Mouse (Mus musculus) forebrain, embryonic 15.5 days (tissue): ENCODE results near the gene Amph. TPM values are rescaled to one million over a fixed set of nuclear protein-coding genes. Genes with fewer than 3 reads are reported as not detected.
"Not testable (repeated sequence)": the region's sequence is repeated elsewhere in the genome, so short reads cannot be mapped to it uniquely, and the experiment has no call there.

ENCODE experiments used
- ATAC-seq: fragments of 200-750 bp; cut with Nextera tagmentation; replicated peaks from 2 replicates; pipeline ENCODE4 v1.8.0; 2017; ENCODE audit warnings: mild to moderate bottlenecking, moderate TSS enrichment, moderate library complexity
- H3K27ac ChIP-seq: fragments of 300-500 bp; sonication (generic); replicated peaks from 2 replicates; pipeline ENCODE4 v1.5.1; 2015; ENCODE audit warnings: mild to moderate bottlenecking, inconsistent platforms
- H3K27me3 ChIP-seq: fragments of 300-500 bp; sonication (generic); 2 replicates; pipeline ENCODE4 v1.6.1; 2015; ENCODE audit warnings: inconsistent platforms
- H3K36me3 ChIP-seq: fragments of 300-500 bp; sonication (generic); 2 replicates; pipeline ENCODE4 v1.6.1; 2015; ENCODE audit warnings: mild to moderate bottlenecking, inconsistent platforms
- H3K4me1 ChIP-seq: fragments of 300-500 bp; sonication (generic); 2 replicates; pipeline ENCODE4 v1.6.1; 2015; ENCODE audit warnings: inconsistent platforms
- H3K4me2 ChIP-seq: fragments of 300-500 bp; sonication (generic); replicated peaks from 2 replicates; pipeline ENCODE4 v1.6.1; 2015; ENCODE audit warnings: mild to moderate bottlenecking, inconsistent platforms
- H3K4me3 ChIP-seq: fragments of 300-500 bp; sonication (generic); 2 replicates; pipeline ENCODE4 v1.5.1; 2015; ENCODE audit warnings: mild to moderate bottlenecking, inconsistent platforms
- H3K9ac ChIP-seq: fragments of 300-500 bp; sonication (generic); replicated peaks from 2 replicates; pipeline ENCODE4 v1.6.1; 2015; ENCODE audit warnings: mild to moderate bottlenecking, inconsistent platforms
- H3K9me3 ChIP-seq: fragments of 300-500 bp; sonication (generic); 2 replicates; pipeline ENCODE4 v1.6.1; 2016; ENCODE audit warnings: inconsistent platforms
- WGBS: fragments of 180-500 bp; shearing (Covaris S2); methylation state at CpG from one replicate; pipeline ENCODE4 v1.1.7; 2015; ENCODE audit warnings: mixed read lengths; 5-methylcytosine and 5-hydroxymethylcytosine counted together
- polyA plus RNA-seq: library from polyadenylated mRNA; unstranded; fragments of >200 nt; fragmentation: Nextera tagmentation; extraction: Ambion mirVana; gene quantifications from 2 replicates; pipeline ENCODE4 v1.2.1, GENCODE M21; 2015

Amph gene
- polyA plus RNA-seq, 1 experiment from 2014 or later: 38.2 TPM

DNA sequence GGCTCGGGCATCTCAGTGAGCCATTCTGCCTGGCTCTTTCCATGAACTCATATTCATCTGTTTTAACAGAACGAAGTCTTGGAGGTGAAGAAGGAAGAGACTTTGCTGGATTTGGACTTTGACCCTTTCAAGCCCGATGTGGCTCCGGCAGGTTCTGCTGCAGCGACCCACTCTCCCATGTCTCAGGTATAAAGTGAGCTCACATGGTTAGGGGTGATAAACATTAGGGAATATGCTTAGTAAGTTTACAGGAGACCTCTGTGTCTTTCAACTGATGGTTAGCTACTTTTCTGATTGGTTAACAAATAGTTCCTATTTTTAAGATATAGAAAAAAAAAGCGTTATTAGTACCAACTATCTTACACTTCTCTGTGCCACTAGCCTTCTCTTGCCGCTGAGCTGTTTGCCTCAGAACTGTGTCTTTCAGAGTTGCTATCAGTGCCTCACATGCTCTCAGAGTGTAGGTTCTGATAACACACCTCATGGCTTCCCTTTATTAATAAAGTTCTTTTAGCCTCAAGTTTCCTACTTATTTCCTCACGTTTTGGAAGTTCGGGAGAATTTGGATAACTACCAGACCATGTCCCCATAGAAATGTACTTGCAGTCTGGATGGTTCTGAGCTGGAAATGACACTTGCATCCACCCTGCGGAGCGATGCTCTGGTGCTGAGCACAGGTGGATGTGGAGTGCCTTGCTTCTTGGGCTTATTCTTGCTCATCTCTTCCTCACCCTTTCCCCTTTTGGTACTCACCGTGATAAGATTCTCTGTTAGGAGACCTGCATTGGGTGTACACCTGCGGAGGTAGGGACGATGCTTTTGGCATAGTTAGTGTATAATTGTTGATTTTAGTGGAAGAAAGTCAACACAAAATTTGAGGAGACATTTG is 165.3 kb downstream of the Amph start:
- 93% methylated on average over 14 of the region's 14 CpGs for WGBS
- Histone ChIP-seq H3K4me1 (no peaks in the 10 kb centered on the region), H3K27ac (no peak overlapping the region), H3K9me3 (no peaks in the 10 kb centered on the region), H3K9ac (no peak overlapping the region), H3K4me3 (no peak overlapping the region), H3K4me2 (no peak overlapping the region), H3K27me3 (no peaks in the 10 kb centered on the region), H3K36me3 (no peaks in the 10 kb centered on the region)
- no peak for ATAC-seq

DNA sequence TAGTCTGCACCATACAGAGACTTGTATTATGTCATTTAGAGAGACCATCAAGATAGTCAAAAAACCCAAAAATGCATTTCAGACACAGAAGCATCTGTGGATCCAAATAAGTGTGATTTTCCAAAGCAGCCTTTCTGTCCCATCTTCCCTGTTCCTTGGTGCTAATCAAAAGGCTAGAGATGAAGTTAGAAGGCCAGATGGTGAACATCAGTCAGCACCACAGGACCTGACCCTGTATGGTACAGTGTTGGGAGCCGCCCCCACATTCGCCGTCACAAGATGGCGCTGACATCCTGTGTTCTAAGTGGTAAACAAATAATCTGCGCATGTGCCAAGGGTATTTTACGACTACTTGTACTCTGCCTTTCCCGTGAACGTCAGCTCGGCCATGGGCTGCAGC is 166.8 kb downstream of the Amph start:
- not testable (repeated sequence) for H3K27ac ChIP-seq, H3K4me3 ChIP-seq, H3K4me1 ChIP-seq, H3K9ac ChIP-seq, H3K36me3 ChIP-seq, ATAC-seq, H3K4me2 ChIP-seq, H3K9me3 ChIP-seq, H3K27me3 ChIP-seq
- WGBS: 98% methylated on average over 7 of the region's 9 CpGs

DNA sequence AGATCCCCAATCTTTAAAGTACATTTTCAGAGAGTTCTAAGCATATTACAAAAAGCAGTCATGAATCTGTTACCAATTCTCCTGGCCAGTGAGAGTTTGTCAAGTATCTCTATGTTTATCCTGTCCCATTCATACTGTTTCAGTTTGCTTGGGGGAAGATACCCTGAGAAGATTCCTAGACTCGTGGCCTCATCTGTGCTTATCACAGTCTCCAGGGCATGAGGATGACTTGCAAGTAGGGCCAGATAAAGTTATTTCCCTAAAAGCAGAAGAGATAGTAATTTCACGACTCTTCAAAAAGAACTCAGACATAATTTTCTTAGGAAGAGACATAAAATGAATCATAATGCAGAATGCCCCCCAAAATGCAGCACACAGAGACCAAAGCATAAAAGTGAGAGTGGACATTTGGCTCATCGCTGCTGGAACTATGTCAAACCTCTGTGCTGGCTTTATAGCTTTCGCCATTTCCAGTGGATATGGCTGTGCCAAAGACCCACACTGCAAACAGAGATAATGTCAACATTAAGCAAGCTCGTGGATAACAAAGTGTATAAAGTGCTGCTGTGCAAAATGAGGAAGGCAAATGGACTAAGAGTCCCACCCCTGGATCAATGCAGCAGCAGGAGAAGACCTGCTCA is 179.0 kb downstream of the Amph start:
- Histone ChIP-seq H3K27ac (no peak overlapping the region), H3K27me3 (no peaks in the 10 kb centered on the region), H3K4me1 (no peaks in the 10 kb centered on the region), H3K4me3 (no peak overlapping the region), H3K9me3 (no peaks in the 10 kb centered on the region), H3K9ac (no peak overlapping the region), H3K36me3 (no peaks in the 10 kb centered on the region), H3K4me2 (no peak overlapping the region)
- WGBS: 83% methylated on average over 5 of the region's 5 CpGs
- ATAC-seq: no peak

DNA sequence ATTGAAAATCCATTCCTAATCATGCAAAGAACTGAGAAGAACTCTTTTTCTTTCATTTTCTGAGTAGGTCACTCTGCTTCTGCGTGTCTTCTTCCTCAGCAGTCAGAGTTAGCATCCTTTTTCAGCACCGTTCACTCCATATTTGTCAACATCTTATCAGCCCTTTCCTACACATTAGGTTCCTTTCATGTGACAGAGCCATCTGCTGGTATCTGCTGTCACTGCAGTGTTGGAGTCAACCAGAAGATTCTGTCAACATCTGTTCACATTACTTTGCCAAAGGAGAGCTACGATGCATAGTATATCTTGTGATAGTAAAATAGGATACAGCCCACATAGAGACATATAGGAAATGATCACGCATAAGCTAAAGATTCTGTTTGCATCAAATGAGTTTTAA is 185.8 kb downstream of the Amph start:
- ATAC-seq: peak; percentile 79
- H3K27ac ChIP-seq: no peak overlapping the region
- H3K9me3 ChIP-seq: no peaks in the 10 kb centered on the region
- no peaks in the 10 kb centered on the region for H3K4me1 ChIP-seq
- no peaks in the 10 kb centered on the region for H3K36me3 ChIP-seq
- no peaks in the 10 kb centered on the region for H3K27me3 ChIP-seq
- no peak overlapping the region for H3K4me3 ChIP-seq
- no peak overlapping the region for H3K4me2 ChIP-seq
- H3K9ac ChIP-seq: no peak overlapping the region
- WGBS: 38% methylated on average over 4 of the region's 4 CpGs

DNA sequence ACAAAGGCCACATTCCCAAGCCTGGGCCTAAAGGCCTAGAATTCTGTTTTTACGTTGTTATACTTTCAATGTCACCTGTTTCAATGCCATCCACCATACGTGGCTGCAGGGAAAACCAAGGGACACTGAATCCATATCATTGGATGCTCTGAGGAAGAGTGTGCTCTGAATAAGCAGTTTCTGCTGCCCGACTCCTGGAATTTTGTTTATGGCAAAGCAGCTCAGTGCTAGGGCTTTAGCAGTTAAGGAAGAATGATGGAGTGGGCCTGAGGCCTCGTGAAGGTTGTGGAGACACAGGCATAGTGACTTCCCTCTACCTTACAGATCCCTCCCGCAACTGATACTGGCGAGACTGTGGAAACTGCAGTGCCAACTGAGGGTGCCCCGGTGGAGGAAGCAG is 189.2 kb downstream of the Amph start:
- no peaks in the 10 kb centered on the region for H3K9me3 ChIP-seq
- no peak overlapping the region for H3K4me2 ChIP-seq
- no peak overlapping the region for H3K27ac ChIP-seq
- 82% methylated on average over 7 of the region's 7 CpGs for WGBS
- no peak overlapping the region for H3K4me3 ChIP-seq
- no peak for ATAC-seq
- no peaks in the 10 kb centered on the region for H3K36me3 ChIP-seq
- no peaks in the 10 kb centered on the region for H3K4me1 ChIP-seq
- no peak overlapping the region for H3K9ac ChIP-seq
- H3K27me3 ChIP-seq: no peaks in the 10 kb centered on the region

DNA sequence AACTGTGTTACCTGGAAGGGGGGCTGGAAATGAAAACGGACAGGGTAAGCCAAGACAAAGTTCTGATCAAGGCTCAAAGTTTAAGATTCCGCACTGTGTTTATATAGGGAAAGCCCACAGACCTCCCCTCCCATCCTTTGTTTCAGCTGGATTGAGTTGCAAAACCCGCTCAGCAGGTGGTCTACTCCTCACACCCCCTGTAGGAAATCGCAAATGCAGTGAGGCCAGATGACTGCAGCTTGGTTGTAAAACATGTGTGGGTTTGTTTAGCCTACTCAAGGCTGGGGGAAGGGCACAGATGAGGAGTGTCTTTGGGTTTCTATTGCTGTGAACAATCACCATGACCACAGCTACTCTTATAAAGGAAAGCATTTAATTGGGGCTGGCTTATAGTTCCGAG is 189.9 kb downstream of the Amph start:
- WGBS: 28% methylated on average over 5 of the region's 5 CpGs
- H3K4me2 ChIP-seq: no peak overlapping the region
- no peaks in the 10 kb centered on the region for H3K9me3 ChIP-seq
- H3K27ac ChIP-seq: no peak overlapping the region
- H3K9ac ChIP-seq: no peak overlapping the region
- H3K27me3 ChIP-seq: no peaks in the 10 kb centered on the region
- no peaks in the 10 kb centered on the region for H3K36me3 ChIP-seq
- no peak overlapping the region for H3K4me3 ChIP-seq
- no peak for ATAC-seq
- H3K4me1 ChIP-seq: no peaks in the 10 kb centered on the region

DNA sequence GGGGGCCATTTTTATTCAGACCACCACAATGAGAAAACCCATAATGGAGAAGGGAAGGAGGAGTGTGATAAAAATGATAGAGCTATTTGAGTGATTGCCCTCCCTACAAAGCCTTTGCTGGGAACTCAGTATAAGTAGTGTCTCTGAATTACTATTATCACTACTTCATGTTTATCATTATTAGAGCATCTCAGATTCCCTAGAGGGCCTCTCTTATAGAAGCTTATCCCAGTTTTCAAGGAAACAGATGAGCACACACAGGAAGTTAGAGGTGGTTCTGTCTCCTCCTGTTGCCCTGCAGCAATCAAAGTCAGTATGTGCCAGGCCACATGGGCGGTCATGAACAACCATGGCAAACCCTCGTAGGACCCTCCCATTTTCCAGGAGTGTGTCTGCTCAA is 190.5 kb downstream of the Amph start:
- no peak overlapping the region for H3K4me2 ChIP-seq
- no peak overlapping the region for H3K4me3 ChIP-seq
- no peak for ATAC-seq
- H3K4me1 ChIP-seq: no peaks in the 10 kb centered on the region
- H3K27ac ChIP-seq: no peak overlapping the region
- H3K9ac ChIP-seq: no peak overlapping the region
- no peaks in the 10 kb centered on the region for H3K36me3 ChIP-seq
- H3K9me3 ChIP-seq: no peaks in the 10 kb centered on the region
- H3K27me3 ChIP-seq: no peaks in the 10 kb centered on the region
- 96% methylated on average over 2 of the region's 2 CpGs for whole genome bisulfite sequencing

DNA sequence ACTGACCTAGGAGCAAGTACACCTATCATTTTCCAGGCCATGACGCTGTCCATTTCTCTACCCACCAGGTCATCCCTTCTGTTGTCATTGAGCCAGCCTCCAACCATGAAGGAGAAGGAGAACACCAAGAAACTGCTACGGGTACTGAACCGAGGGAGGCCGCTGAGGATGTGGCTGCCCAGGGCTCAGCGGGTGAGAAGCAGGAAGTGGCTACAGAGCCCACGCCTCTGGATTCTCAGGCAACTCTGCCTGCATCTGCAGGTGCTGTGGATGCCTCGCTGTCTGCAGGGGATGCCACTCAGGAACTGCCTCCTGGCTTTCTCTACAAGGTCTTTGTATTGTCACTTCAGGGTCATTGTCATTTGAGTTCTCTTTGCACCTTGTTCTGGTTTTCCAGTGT is 191.1 kb downstream of the Amph start:
- Histone ChIP-seq H3K27ac (no peak overlapping the region), H3K4me1 (no peaks in the 10 kb centered on the region), H3K9ac (no peak overlapping the region), H3K36me3 (no peaks in the 10 kb centered on the region), H3K4me2 (no peak overlapping the region), H3K4me3 (no peak overlapping the region), H3K27me3 (no peaks in the 10 kb centered on the region), H3K9me3 (no peaks in the 10 kb centered on the region)
- no peak for ATAC-seq
- WGBS: 94% methylated on average over 7 of the region's 7 CpGs

DNA sequence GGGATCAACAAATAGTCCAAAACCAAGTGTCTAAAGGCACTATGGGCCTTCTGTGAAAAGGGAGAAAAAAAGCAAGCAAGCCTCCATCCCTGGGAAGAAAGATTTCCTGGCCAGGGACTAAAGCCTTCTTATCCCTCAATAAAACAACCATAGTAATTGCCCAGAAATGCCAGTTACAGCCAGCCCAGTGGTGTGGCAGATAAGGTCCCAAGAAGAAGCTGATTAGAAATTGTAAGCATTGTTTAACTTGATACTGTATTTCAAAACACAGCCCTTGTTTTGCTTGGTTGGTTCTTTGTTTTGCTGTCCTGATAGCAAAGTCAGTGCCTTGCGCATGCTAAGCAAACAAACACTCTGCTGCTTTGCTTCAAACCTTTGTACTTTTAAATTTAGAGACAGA is 191.8 kb downstream of the Amph start:
- WGBS: 85% methylated on average over 1 of the region's 1 CpGs
- H3K4me2 ChIP-seq: no peak overlapping the region

DNA sequence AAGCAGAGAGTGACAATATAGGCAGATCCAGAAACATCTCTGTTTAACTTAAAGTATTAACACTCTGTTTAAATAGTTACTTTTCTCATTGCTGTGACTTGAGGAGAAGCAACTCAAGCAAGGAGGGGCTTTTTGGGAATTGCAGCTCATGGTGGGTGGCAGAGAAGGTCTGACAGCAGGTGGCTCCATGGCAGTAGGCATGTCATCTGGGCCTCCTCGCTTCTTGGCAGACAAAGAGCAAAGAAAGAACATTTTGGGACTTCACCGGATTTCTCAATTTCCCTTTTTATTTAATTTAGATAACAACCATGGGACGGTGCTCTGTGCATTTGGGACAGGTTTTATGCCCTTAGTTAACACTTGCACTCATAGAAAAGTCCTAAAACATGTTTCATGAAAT is 195.8 kb downstream of the Amph start:
- Histone ChIP-seq H3K4me2 (no peak overlapping the region), H3K9me3 (no peaks in the 10 kb centered on the region), H3K4me1 (no peaks in the 10 kb centered on the region), H3K4me3 (no peak overlapping the region), H3K9ac (no peak overlapping the region), H3K27me3 (no peaks in the 10 kb centered on the region), H3K27ac (no peak overlapping the region), H3K36me3 (no peaks in the 10 kb centered on the region)
- no peak for ATAC-seq
- 81% methylated on average over 3 of the region's 3 CpGs for WGBS

More for the DNA sequence above, 191.8 kb downstream of the Amph start:
- ATAC-seq: no peak
- Histone ChIP-seq H3K4me3 (no peak overlapping the region), H3K27ac (no peak overlapping the region), H3K9ac (no peak overlapping the region), H3K9me3 (no peaks in the 10 kb centered on the region), H3K27me3 (no peaks in the 10 kb centered on the region), H3K4me1 (no peaks in the 10 kb centered on the region), H3K36me3 (no peaks in the 10 kb centered on the region)

DNA sequence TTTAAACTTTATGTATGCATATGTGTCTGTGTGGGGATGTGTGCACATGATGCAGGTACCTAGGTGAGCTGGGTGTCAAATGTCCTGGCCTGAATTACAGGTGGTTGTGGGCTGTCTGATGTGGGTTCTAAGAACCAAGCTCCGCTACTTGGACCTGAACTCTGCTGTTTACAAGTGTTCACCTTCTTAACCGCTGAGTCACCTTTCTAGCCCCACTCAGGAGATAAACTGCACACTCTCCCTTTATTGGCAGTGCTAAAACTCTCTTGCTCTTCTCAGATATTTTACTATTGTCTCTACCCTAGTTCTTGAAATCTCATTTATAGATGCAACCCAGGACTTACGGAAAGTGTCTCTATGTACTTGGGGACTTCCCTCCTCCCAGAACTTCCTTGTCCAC is 199.5 kb downstream of the Amph start:
- no peak overlapping the region for H3K27ac ChIP-seq
- no peaks in the 10 kb centered on the region for H3K4me1 ChIP-seq
- H3K4me3 ChIP-seq: no peak overlapping the region
- H3K9me3 ChIP-seq: no peaks in the 10 kb centered on the region
- 0 out of 2 replicates have a peak, but pooled peaks cover 8% of the 10 kb centered on the region for H3K36me3 ChIP-seq
- no peak overlapping the region for H3K9ac ChIP-seq
- WGBS: 97% methylated on average over 3 of the region's 3 CpGs
- no peaks in the 10 kb centered on the region for H3K27me3 ChIP-seq
- H3K4me2 ChIP-seq: no peak overlapping the region
- no peak for ATAC-seq

DNA sequence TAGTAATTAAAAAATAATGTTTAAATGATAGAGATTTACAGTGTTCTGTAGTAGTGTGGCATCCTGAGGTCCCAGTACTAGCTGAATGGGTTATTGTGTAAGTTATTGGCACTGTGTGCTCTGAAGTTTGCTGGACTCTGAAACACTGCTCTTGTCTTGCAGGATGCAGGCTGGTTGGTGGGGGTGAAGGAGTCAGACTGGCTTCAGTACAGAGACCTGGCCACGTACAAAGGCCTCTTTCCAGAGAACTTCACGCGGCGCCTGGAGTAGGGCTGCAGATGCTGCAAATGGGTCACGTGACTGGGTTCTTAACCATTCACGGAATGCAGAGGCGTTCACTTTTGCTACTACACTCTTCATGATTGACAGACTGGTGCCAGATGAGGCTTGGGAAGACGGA is 201.6 kb downstream of the Amph start:
- Histone ChIP-seq H3K36me3 (0 out of 2 replicates have a peak, but pooled peaks cover 8% of the 10 kb centered on the region), H3K27me3 (no peaks in the 10 kb centered on the region), H3K4me2 (no peak overlapping the region), H3K9ac (no peak overlapping the region), H3K4me1 (no peaks in the 10 kb centered on the region), H3K9me3 (no peaks in the 10 kb centered on the region), H3K27ac (no peak overlapping the region), H3K4me3 (no peak overlapping the region)
- no peak for ATAC-seq
- WGBS: 80% methylated on average over 8 of the region's 8 CpGs
